Mouse (Mus musculus) hindbrain, embryonic 10.5 days (tissue): ENCODE data around the gene Smarcal1. TPM values are rescaled to one million over a fixed set of nuclear protein-coding genes. Genes with fewer than 3 reads are reported as not detected.

ENCODE experiments used
- DNase-seq: peaks from one replicate; pipeline ENCODE4 v3.0.0-alpha.2; 2017; ENCODE audit warnings: low spot score
- H3K27ac ChIP-seq: fragments of 300-500 bp; sonication (generic); 2 replicates; pipeline ENCODE4 v1.5.1; 2016; ENCODE audit warnings: mild to moderate bottlenecking, moderate library complexity
- H3K27me3 ChIP-seq: fragments of 300-500 bp; sonication (generic); 2 replicates; pipeline ENCODE4 v1.6.1; 2016; ENCODE audit warnings: mild to moderate bottlenecking; ENCODE audit not compliant: poor library complexity, insufficient read depth, severe bottlenecking
- H3K36me3 ChIP-seq: fragments of 300-500 bp; sonication (generic); 2 replicates; pipeline ENCODE4 v1.6.1; 2016; ENCODE audit warnings: mild to moderate bottlenecking, moderate library complexity
- H3K4me1 ChIP-seq: fragments of 300-500 bp; sonication (generic); replicated peaks from 2 replicates; pipeline ENCODE4 v1.6.1; 2016; ENCODE audit warnings: mild to moderate bottlenecking
- H3K4me3 ChIP-seq: fragments of 300-500 bp; sonication (generic); 2 replicates; pipeline ENCODE4 v1.5.1; 2016; ENCODE audit warnings: mild to moderate bottlenecking, moderate library complexity
- H3K9me3 ChIP-seq: fragments of 300-500 bp; sonication (generic); 2 replicates; pipeline ENCODE4 v1.6.1; 2016; ENCODE audit warnings: mild to moderate bottlenecking, moderate library complexity
- WGBS: fragments of 180-500 bp; shearing (Covaris S2); methylation state at CpG from one replicate; pipeline ENCODE4 v1.1.7; 2016; 5-methylcytosine and 5-hydroxymethylcytosine counted together
- polyA plus RNA-seq: library from polyadenylated mRNA; unstranded; fragments of >200 nt; fragmentation: Nextera tagmentation; extraction: Ambion mirVana; gene quantifications from 2 replicates; pipeline ENCODE4 v1.2.1, GENCODE M21; 2016

Gene Smarcal1
- polyA plus RNA-seq, 1 experiment from 2014 or later, result 32.0 TPM

DNA sequence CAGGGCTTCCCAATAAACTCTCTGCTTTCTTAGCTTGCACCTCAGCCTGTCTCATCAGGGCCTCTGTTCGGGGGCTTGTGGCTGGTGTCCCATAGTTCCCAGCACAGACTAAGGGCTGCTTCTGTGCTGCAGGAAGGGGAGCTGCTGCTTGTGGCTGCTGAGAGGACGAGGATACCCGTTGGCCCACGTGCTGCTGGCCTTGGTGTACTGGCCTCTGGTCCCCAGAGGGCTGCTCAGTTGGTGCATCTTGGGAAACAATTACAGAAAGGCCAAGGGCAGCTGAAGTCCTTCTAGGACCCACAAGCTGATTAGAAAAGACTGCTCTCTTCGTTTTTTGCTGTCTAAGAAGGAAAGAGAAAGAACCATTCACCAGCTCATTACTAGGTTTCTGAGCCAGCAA is 13.2 kb downstream of the Smarcal1 start:
- no peak overlapping the region for H3K27ac ChIP-seq
- 88% methylated on average over 5 of the region's 5 CpGs for WGBS
- H3K4me1 ChIP-seq, result no peaks in the 10 kb centered on the region
- H3K36me3 ChIP-seq, result peaks cover 84% of the 10 kb centered on the region
- no peak for DNase-seq
- H3K27me3 ChIP-seq, result no peaks in the 10 kb centered on the region
- no peak overlapping the region for H3K4me3 ChIP-seq
- no peaks in the 10 kb centered on the region for H3K9me3 ChIP-seq

DNA sequence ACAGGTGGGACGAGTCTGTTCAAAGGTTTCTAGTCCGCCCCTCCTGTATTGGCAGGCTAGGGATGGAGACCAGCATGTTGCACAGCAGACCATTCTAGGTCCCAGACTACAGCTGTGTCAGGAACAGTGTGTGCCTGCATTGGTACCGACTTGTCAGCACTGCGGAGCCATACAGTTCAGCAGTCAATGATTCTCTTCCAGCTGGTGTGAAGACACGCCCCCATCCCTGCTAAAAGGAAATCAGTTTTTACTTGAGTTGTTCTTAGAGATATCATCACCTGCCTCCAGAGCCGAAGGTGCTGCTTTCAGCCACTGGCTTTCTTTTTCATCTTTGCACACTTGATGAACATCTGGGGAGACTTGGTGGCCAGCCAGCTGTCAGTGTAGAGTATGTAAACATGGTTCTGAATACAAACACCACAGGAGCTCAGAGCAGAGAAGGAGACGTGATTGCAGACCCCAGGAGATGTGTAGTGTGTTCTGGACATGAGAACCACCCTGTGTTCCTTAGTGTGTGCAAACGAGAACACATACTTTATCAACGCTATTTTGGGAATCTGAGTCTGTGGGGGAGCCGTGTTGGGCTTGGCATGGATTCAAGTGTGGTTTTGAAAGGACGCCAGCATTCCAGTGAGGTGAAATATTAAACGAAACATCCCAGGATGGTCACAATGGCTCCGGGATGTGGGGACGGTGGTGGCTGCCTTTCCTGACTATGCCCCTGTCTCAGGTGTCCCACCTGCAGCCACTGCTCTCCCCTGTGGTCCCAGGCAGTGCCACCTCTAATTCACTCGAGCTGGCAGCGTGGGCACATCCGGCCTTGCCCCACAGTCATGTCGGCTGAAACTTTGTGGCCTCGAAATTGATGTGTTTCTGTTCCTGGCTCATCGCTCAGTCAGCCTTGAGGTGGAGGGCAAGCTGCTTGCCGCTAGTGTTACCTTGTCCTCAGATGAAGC is 16.4 kb downstream of the Smarcal1 start:
- WGBS, result 89% methylated on average over 21 of the region's 21 CpGs
- no peak overlapping the region for H3K4me3 ChIP-seq
- no peak for DNase-seq
- no peak overlapping the region for H3K27ac ChIP-seq
- no peaks in the 10 kb centered on the region for H3K27me3 ChIP-seq
- H3K4me1 ChIP-seq, result no peaks in the 10 kb centered on the region
- peaks cover 81% of the 10 kb centered on the region for H3K36me3 ChIP-seq
- no peaks in the 10 kb centered on the region for H3K9me3 ChIP-seq

DNA sequence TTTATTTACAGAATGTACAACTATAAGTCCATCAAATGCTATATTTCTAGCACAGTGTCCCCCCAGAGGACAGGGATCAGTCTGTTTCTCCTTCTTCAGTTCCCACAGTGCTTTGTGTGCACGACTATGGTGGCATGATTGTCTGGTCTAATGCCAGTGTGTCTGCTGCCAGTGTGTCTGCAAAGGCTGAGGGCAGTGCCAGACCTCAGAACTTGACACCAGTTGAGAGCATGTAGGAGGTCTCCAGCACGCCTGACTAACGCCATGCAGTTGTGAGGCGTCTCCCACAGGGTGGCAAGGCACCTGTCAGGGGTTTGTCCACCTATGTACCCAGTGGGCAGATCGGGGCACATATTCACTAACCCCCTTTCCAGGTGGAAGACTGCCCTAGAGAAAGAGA is 17.7 kb downstream of the Smarcal1 start:
- WGBS, result 93% methylated on average over 5 of the region's 5 CpGs
- H3K27ac ChIP-seq, result no peak overlapping the region
- H3K9me3 ChIP-seq, result no peaks in the 10 kb centered on the region
- H3K36me3 ChIP-seq, result peaks cover 85% of the 10 kb centered on the region
- no peak for DNase-seq
- no peaks in the 10 kb centered on the region for H3K4me1 ChIP-seq
- H3K27me3 ChIP-seq, result no peaks in the 10 kb centered on the region
- H3K4me3 ChIP-seq, result no peak overlapping the region

DNA sequence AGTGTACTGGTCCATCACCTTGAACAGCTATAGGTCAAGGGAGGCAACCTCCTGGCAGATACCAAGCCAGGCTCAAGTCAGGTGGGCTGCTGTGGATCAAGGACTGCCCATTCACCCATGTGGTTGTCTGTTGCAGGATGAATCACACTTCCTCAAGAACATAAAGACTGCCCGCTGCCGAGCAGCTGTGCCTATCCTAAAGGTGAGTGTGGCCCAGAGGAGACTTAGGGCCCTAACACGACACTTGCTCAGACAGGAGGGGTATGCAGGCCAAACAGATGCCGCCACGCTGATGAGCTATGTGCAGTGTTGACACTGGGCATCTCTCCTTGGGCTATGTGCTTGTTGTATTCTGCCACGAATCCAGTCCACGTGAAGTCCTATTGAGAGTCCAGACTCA is 18.2 kb downstream of the Smarcal1 start:
- Histone ChIP-seq H3K36me3 (peaks cover 84% of the 10 kb centered on the region), H3K4me3 (no peak overlapping the region), H3K27ac (no peak overlapping the region), H3K4me1 (no peaks in the 10 kb centered on the region), H3K27me3 (no peaks in the 10 kb centered on the region), H3K9me3 (no peaks in the 10 kb centered on the region)
- DNase-seq, result no peak
- 93% methylated on average over 7 of the region's 7 CpGs for WGBS

DNA sequence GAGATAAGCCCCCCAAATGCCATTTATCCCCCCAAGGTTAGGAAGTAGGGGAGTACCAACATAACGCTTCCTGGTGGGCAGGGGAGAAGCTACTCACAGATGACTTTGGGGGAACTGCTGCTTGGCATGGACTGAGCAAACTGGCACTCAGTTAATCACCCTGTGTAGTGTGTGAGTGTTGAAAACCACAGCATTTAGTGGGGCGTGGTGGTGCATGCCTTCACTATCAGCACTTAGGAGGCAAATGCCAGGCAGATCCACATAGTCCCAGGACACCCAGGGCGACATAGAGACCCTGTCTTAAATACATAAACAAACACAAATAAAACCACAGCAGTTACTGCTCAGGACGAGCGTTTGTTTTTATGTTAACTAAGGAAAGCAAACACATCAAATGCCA is 19.1 kb downstream of the Smarcal1 start:
- Histone ChIP-seq H3K36me3 (peaks cover 82% of the 10 kb centered on the region), H3K27ac (no peak overlapping the region), H3K27me3 (no peaks in the 10 kb centered on the region), H3K4me1 (no peaks in the 10 kb centered on the region), H3K4me3 (no peak overlapping the region), H3K9me3 (no peaks in the 10 kb centered on the region)
- WGBS, result 85% methylated on average over 5 of the region's 5 CpGs
- DNase-seq, result no peak

DNA sequence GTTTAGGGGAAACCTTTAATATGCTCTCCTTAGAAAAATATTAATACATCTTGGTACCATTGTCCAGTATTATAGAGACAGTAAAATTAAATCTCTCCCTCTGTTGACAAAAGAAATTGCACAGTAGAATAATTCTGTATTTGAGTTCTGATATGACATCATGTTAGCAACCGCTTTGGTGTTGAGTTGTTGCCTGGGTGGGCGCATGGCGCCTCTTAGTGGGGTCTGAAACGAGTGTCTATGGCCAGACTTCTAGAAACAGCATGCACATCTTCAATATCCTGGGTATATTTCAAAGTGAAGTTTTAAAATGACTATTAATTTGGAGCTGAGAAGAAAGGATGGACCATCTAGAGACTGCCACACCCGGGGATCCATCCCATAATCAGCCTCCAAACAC is 19.8 kb downstream of the Smarcal1 start:
- 94% methylated on average over 5 of the region's 5 CpGs for WGBS
- peaks cover 82% of the 10 kb centered on the region for H3K36me3 ChIP-seq
- DNase-seq, result no peak
- no peak overlapping the region for H3K27ac ChIP-seq
- H3K27me3 ChIP-seq, result no peaks in the 10 kb centered on the region
- H3K9me3 ChIP-seq, result no peaks in the 10 kb centered on the region
- H3K4me1 ChIP-seq, result no peaks in the 10 kb centered on the region
- no peak overlapping the region for H3K4me3 ChIP-seq

DNA sequence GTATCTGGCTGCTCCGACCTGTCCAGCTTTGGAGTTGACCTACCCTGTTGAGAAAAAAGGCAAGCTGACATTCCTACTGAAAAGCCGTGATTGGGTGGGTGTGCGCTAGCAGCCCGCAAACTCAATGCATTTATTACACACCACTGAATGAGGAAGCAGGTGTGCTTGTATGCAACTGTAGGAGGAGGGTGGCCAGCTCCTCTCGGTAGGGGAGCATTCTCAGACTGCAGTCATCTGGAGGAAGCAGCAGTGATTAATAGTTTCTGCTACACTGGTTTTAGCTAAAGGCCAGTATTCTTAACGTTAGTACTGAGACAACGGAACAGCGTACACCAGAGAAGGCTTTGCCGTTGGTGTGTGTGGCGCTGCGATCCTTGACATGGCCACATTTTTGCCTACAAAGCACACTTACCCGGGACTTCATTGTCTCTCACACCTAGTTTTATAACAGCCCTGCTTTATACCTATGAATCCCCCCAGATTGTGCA is 23.2 kb downstream of the Smarcal1 start:
- peaks cover 76% of the 10 kb centered on the region for H3K36me3 ChIP-seq
- no peaks in the 10 kb centered on the region for H3K27me3 ChIP-seq
- H3K4me3 ChIP-seq, result no peak overlapping the region
- no peak overlapping the region for H3K27ac ChIP-seq
- 82% methylated on average over 12 of the region's 12 CpGs for WGBS
- no peaks in the 10 kb centered on the region; the same call in 1 of the 2 replicates for H3K4me1 ChIP-seq
- H3K9me3 ChIP-seq, result no peaks in the 10 kb centered on the region
- no peak for DNase-seq

DNA sequence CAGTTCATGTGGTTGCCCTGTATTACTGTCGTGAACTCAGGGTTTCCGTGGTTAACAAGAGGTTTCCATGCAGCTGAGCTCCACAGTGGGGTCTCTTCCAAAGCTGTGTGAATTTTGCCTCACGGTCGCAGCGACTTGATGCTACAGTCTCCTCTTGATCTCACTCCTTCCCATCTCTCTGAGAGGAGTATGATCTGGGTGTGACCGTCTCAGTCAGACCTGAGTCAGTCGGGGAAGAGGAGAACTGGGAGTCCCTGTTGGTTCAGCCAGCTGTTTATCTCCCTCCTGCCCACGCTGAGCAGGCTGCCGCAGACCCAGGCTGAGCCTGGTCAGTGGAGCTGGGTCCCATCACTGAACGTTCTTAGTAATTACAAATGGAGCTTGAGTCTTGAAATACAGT is 26.1 kb downstream of the Smarcal1 start:
- no peaks in the 10 kb centered on the region; the same call in 1 of the 2 replicates for H3K4me1 ChIP-seq
- H3K4me3 ChIP-seq, result no peak overlapping the region
- no peaks in the 10 kb centered on the region for H3K27me3 ChIP-seq
- DNase-seq, result no peak
- no peak overlapping the region for H3K27ac ChIP-seq
- H3K36me3 ChIP-seq, result peaks cover 81% of the 10 kb centered on the region
- H3K9me3 ChIP-seq, result no peaks in the 10 kb centered on the region
- 89% methylated on average over 10 of the region's 10 CpGs for WGBS

DNA sequence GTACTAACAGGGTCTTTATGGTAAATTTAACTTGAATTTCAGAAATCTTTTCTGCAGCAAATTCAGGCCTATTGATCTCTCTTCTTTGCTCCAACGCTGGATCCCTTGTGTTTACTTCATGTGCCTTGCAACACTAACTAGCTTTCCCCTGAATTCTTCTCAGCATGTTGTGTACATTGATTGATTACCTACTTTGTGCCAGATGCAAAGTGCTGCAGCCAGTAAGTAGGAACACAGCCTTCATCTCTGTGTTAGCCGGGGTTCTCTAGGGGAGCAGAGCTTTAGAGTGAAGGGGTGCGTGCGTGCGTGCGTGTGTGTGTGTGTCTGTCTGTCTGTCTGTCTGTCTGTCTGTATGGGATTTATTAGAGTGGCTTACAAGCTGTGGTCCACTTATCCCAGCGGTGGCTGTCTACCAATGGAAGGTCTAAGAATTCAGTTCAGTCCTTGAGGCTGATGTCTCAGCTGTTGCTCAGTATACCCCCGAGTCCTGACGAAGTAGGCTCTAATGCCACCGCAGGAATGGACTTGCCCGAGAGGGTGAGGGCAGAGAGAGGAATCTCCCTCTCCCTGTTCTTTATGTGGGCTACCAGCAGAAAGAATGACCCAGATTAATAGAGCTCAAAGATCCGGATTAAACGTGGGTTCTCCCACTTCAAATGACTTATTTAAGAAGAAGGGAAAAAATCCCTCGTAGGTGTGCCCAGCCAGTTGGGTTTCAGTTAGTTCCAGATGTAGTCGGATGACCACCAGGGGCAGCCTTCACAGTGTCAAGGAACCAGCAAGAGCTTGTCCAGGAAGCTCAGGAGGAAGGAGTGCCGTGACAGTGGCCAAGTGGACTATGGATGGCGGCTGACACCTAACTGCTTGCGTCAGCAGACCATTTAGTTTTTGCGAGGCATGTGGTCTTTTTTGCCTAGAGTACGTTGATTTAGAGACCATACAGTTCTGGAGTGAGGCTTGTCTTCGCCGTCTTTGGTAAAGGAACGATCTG is 27.1 kb downstream of the Smarcal1 start:
- 82% methylated on average over 23 of the region's 23 CpGs for WGBS
- DNase-seq, result no peak
- H3K27ac ChIP-seq, result no peak overlapping the region

DNA sequence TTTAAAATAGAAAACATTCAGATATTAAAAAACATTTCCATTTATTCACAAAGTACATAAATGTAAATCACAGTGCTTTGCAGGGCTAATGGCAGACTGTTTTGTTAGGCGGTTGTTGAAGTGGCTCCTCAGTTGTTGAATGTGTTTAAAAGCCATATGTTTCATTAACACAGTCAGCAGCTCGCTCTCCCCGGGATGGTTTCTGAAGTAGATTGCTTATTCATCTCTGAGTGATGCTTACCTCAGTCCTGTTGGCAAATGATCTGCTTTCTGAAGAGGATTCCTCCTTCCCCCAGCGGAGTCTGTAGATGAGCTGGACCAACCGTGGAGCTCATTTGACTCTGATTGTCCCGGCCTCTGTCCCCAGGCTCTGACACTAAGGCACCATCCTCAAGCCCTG is 29.1 kb downstream of the Smarcal1 start:
- Histone ChIP-seq H3K36me3 (peaks cover 93% of the 10 kb centered on the region), H3K4me1 (no peaks in the 10 kb centered on the region; the same call in 1 of the 2 replicates), H3K27me3 (no peaks in the 10 kb centered on the region), H3K4me3 (no peak overlapping the region), H3K27ac (no peak overlapping the region), H3K9me3 (no peaks in the 10 kb centered on the region)
- 93% methylated on average over 6 of the region's 6 CpGs for WGBS
- no peak for DNase-seq

More for the DNA sequence above, 27.1 kb downstream of the Smarcal1 start:
- Histone ChIP-seq H3K9me3 (no peaks in the 10 kb centered on the region), H3K27me3 (no peaks in the 10 kb centered on the region), H3K4me1 (no peaks in the 10 kb centered on the region; the same call in 1 of the 2 replicates), H3K4me3 (no peak overlapping the region), H3K36me3 (peaks cover 88% of the 10 kb centered on the region)

DNA sequence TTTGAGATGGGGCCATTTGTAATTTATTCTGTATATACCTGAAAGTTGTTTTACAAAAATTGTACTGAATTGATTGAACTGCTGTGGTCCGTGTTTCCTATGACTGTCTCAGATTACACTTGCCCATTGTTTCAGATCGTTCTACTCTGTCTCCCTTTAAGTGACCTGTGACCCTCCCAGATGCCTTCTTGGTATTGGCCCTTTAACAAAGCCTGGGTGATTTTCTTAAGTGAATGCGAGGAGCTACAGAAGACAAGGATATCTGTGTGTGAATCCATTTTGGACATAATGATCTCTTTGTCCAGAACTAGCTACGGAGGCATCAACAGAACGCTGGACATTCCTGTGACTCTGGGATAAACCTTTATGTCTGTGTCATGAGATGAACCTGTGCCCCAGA is 52.2 kb downstream of the Smarcal1 start:
- H3K4me3 ChIP-seq, result no peak overlapping the region
- DNase-seq, result peak; percentile 6
- H3K27me3 ChIP-seq, result no peaks in the 10 kb centered on the region; the same call in 1 of the 2 replicates
- no peaks in the 10 kb centered on the region for H3K9me3 ChIP-seq
- H3K36me3 ChIP-seq, result peaks cover 37% of the 10 kb centered on the region
- H3K27ac ChIP-seq, result peak overlapping the region; percentile 35; the same call in 1 of the 2 replicates
- WGBS, result 16% methylated on average over 5 of the region's 5 CpGs
- H3K4me1 ChIP-seq, result peaks cover 19% of the 10 kb centered on the region

DNA sequence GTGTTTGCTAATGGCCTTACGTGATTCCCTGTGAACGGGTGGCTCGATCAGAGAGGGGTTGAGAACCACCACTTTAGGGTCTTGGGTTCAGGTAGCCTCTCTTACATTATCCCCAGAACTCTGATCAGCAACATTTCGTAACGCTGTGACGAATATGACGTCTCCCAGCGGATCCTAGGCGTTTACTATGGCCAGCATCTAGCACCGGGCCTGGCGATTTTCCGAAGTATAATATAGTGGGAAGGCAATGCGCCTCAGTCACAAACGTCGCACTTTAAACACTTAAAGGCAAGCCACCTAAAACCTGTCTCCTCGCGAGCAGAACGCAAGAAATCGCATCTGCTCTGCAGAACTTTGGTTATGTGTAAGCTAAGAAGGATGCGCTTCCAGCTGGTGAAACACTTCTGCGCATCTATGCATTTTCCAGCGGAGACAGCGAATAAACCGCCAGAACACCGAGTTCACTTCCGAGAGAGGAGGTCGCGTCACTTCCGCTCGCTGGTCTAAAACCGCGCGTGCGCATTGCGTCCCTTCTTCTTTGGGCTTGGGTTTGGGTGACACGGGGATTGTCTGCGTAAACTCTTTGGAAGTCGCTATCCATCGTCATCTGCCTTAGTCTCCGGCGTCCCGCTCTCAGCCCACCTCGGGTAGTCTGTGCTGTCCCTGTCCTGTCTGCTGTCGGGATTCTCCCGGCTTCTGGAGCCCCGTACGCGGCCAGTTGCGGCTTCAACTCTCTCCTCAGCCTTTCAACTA is 57.8 kb downstream of the Smarcal1 start:
- Histone ChIP-seq H3K9me3 (no peaks in the 10 kb centered on the region), H3K4me1 (peaks cover 5% of the 10 kb centered on the region; the same call in 1 of the 2 replicates), H3K4me3 (peak overlapping the region; percentile 49), H3K36me3 (no peaks in the 10 kb centered on the region), H3K27ac (peak overlapping the region; percentile 62), H3K27me3 (no peaks in the 10 kb centered on the region; the same call in 1 of the 2 replicates)
- 40% methylated on average over 49 of the region's 49 CpGs for WGBS
- peak; percentile 82 for DNase-seq
